Mouse (Mus musculus): ENCODE measurements around the gene Ldhc. TPM values are rescaled to one million over a fixed set of nuclear protein-coding genes. Genes with fewer than 3 reads are reported as not detected.
A peak's percentile ranks its signal among the peaks of the same experiment; 100 is the strongest.
"Not testable (repeated sequence)": the region's sequence is repeated elsewhere in the genome, so short reads cannot be mapped to it uniquely, and the experiment has no call there.

Gene Ldhc
- polyA plus RNA-seq, 1 experiment from 2014 or later: not detected

DNA sequence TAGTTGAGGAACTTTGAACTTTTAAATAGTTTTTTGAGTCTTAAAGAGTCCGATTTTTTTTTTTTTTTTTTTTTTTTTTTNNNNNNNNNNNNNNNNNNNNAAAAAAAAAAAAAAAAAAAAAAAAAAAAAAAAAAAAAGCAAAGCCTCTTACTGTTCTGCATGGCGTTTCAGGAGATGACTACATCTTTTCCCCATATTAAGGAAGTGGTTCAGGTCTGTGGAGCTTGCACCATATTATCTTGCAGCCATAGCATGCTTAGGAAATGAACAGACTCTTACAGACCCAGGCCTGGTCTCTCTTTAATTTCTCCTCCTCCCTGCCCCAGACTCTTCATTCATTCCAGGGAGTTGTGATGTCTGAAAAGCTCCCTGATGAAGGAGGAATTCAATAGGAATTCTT is 20.0 kb downstream of the Ldhc start:
- ATAC-seq (ENCODE audit: insufficient number of reproducible peaks, insufficient read depth, low FRiP score, low read depth): no peak
- H3K27ac ChIP-seq (replicated peaks in 1 of 2; ENCODE audit: control insufficient read depth in 1 of 2, insufficient read depth in 1 of 2, low read depth in 2 of 2, low read length in 2 of 2): no peak overlapping the region
- H3K4me2 ChIP-seq (ENCODE audit: low read length): no peak overlapping the region
- H3K36me3 ChIP-seq (ENCODE audit: control insufficient read depth, insufficient read depth, low read length): peaks cover 13% of the 10 kb centered on the region
- H3K4me1 ChIP-seq (ENCODE audit: control insufficient read depth in 2 of 2, insufficient read depth in 2 of 2, low read length in 2 of 2): no peaks in the 10 kb centered on the region
- H3K4me3 ChIP-seq (ENCODE audit: control insufficient read depth in 1 of 2, insufficient read depth in 1 of 2, low read depth in 1 of 2, low read length in 2 of 2): no peak overlapping the region
- no peaks in the 10 kb centered on the region for H3K9me3 ChIP-seq (ENCODE audit: control insufficient read depth, low read length)
- no peak overlapping the region for H3K9ac ChIP-seq (ENCODE audit: low read length)
- no peaks in the 10 kb centered on the region for H3K27me3 ChIP-seq (ENCODE audit: control insufficient read depth, insufficient read depth, low read length)
- WGBS: 80% methylated on average over 2 of the region's 2 CpGs

DNA sequence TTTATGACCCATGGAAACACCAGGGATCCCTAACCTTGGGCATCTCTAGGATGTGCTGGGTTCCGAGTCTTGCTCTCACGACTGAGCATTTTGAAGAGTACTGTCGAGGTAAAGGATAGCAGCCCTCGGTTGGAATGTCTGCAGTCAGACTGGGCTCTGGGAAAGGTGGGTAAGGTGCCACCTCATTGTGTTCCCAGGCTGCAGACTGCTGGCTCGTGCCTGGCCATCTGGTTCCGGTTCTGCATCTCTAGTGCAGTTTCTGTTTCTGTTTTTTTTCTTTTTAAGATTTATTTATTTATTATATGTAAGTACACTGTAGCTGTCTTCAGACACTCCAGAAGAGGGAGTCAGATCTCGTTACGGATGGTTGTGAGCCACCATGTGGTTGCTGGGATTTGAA is 20.9 kb downstream of the Ldhc start:
- WGBS: 81% methylated on average over 6 of the region's 8 CpGs
- not testable (repeated sequence) for H3K27me3 ChIP-seq (ENCODE audit: control insufficient read depth, insufficient read depth, low read length); H3K9ac ChIP-seq (ENCODE audit: low read length); ATAC-seq (ENCODE audit: insufficient number of reproducible peaks, insufficient read depth, low FRiP score, low read depth); H3K4me3 ChIP-seq (ENCODE audit: control insufficient read depth in 1 of 2, insufficient read depth in 1 of 2, low read depth in 1 of 2, low read length in 2 of 2); H3K9me3 ChIP-seq (ENCODE audit: control insufficient read depth, low read length); H3K27ac ChIP-seq (replicated peaks in 1 of 2; ENCODE audit: control insufficient read depth in 1 of 2, insufficient read depth in 1 of 2, low read depth in 2 of 2, low read length in 2 of 2); H3K4me1 ChIP-seq (ENCODE audit: control insufficient read depth in 2 of 2, insufficient read depth in 2 of 2, low read length in 2 of 2); H3K4me2 ChIP-seq (ENCODE audit: low read length)
- peaks cover 22% of the 10 kb centered on the region for H3K36me3 ChIP-seq (ENCODE audit: control insufficient read depth, insufficient read depth, low read length)

DNA sequence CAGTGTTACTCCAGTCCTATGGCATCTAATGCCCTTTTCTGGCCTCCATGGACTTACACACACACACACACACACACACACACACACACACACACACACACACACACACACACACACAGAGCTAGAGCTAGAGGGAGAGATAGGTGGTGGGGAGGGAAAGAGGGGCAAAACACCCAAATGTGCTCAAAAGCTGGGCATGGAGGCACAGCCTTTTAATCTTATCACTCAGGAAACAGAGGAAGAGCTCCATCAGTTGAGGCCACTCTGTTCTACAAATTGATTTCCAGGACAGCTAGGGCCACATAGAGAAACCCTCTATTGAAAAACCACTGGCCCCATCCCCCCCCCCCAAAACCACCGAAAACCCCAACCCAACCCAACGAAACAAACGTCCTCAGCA is 22.3 kb downstream of the Ldhc start:
- H3K4me2 ChIP-seq (ENCODE audit: low read length): no peak overlapping the region
- H3K4me3 ChIP-seq (ENCODE audit: control insufficient read depth in 1 of 2, insufficient read depth in 1 of 2, low read depth in 1 of 2, low read length in 2 of 2): no peak overlapping the region
- H3K4me1 ChIP-seq (ENCODE audit: control insufficient read depth in 2 of 2, insufficient read depth in 2 of 2, low read length in 2 of 2): no peaks in the 10 kb centered on the region
- H3K9ac ChIP-seq (ENCODE audit: low read length): no peak overlapping the region
- no peaks in the 10 kb centered on the region for H3K9me3 ChIP-seq (ENCODE audit: control insufficient read depth, low read length)
- no peak for ATAC-seq (ENCODE audit: insufficient number of reproducible peaks, insufficient read depth, low FRiP score, low read depth)
- H3K27me3 ChIP-seq (ENCODE audit: control insufficient read depth, insufficient read depth, low read length): no peaks in the 10 kb centered on the region
- peaks cover 36% of the 10 kb centered on the region for H3K36me3 ChIP-seq (ENCODE audit: control insufficient read depth, insufficient read depth, low read length)
- 59% methylated on average over 3 of the region's 3 CpGs for WGBS
- H3K27ac ChIP-seq (replicated peaks in 1 of 2; ENCODE audit: control insufficient read depth in 1 of 2, insufficient read depth in 1 of 2, low read depth in 2 of 2, low read length in 2 of 2): no peak overlapping the region

DNA sequence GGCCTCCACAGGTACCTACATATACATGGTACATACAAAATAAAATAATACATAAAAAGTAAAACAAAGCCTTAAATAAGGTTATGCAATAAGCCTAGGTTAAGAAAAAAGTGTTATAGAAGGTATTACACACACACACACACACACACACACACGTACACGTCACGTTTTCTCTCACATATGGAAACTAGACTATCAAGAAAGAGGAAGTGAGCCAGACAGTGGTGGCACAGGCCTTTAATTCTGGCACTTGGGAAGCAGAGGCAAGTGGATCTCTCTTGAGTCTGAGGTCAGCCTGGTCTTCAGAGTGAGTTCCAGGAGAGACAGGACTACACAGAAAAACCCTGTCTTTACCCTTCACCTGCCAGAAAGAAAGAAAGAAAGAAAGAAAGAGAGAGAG is 34.5 kb downstream of the Ldhc start:
- Histone ChIP-seq H3K36me3 (ENCODE audit: control insufficient read depth, insufficient read depth, low read length) (peaks cover 94% of the 10 kb centered on the region), H3K9ac (ENCODE audit: low read length) (no peak overlapping the region), H3K27ac (replicated peaks in 1 of 2; ENCODE audit: control insufficient read depth in 1 of 2, insufficient read depth in 1 of 2, low read depth in 2 of 2, low read length in 2 of 2) (no peak overlapping the region), H3K4me2 (ENCODE audit: low read length) (no peak overlapping the region), H3K4me3 (ENCODE audit: control insufficient read depth in 1 of 2, insufficient read depth in 1 of 2, low read depth in 1 of 2, low read length in 2 of 2) (no peak overlapping the region), H3K27me3 (ENCODE audit: control insufficient read depth, insufficient read depth, low read length) (no peaks in the 10 kb centered on the region), H3K4me1 (ENCODE audit: control insufficient read depth in 2 of 2, insufficient read depth in 2 of 2, low read length in 2 of 2) (no peaks in the 10 kb centered on the region), H3K9me3 (ENCODE audit: control insufficient read depth, low read length) (no peaks in the 10 kb centered on the region)
- 79% methylated on average over 3 of the region's 3 CpGs for WGBS
- no peak for ATAC-seq (ENCODE audit: insufficient number of reproducible peaks, insufficient read depth, low FRiP score, low read depth)

DNA sequence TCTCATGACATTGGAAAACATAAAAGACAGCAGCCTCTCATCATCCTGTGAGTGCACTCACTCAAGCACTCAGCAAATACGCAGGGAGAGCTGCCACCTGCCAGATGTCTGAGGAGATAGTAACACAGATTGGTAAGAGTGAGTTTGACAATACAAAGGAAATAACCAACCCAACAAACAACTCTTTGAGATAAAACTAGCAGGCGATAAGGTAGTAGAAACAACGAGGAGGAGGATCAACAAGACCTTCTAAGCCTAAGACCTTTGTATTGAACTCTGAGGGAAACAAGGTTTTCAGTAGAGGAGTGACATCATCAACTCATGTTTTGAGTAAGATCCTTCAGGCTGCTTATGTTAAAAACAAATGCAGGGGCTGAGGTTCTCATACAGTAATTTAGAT is 38.3 kb downstream of the Ldhc start:
- WGBS: 79% methylated on average over 3 of the region's 3 CpGs
- no peak for ATAC-seq (ENCODE audit: insufficient number of reproducible peaks, insufficient read depth, low FRiP score, low read depth)

DNA sequence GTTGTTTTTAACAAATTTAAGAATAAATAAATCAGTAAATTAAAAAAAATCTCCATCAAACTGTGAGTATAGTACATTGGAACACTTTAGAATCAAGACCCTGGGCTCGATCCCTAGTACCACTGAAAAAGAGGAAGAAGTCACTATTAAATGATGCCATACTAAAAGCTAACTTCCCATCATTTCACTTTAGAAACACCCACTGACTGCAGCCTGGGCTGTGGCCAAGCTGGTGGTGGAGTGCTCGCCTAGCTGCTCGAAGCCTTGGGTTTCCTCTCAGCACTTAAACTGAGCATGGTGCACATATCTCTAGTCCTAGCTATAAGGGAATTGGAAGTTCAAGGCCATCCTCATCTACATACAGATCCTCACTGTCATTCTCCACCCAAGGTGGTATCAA is 50.2 kb downstream of the Ldhc start:
- H3K4me2 ChIP-seq (ENCODE audit: low read length): no peak overlapping the region
- H3K4me3 ChIP-seq (ENCODE audit: control insufficient read depth in 1 of 2, insufficient read depth in 1 of 2, low read depth in 1 of 2, low read length in 2 of 2): no peak overlapping the region
- peaks cover 84% of the 10 kb centered on the region for H3K36me3 ChIP-seq (ENCODE audit: control insufficient read depth, insufficient read depth, low read length)
- ATAC-seq (ENCODE audit: insufficient number of reproducible peaks, insufficient read depth, low FRiP score, low read depth): no peak
- no peaks in the 10 kb centered on the region for H3K9me3 ChIP-seq (ENCODE audit: control insufficient read depth, low read length)
- H3K27ac ChIP-seq (replicated peaks in 1 of 2; ENCODE audit: control insufficient read depth in 1 of 2, insufficient read depth in 1 of 2, low read depth in 2 of 2, low read length in 2 of 2): no peak overlapping the region
- H3K4me1 ChIP-seq (ENCODE audit: control insufficient read depth in 2 of 2, insufficient read depth in 2 of 2, low read length in 2 of 2): no peaks in the 10 kb centered on the region
- H3K27me3 ChIP-seq (ENCODE audit: control insufficient read depth, insufficient read depth, low read length): no peaks in the 10 kb centered on the region
- H3K9ac ChIP-seq (ENCODE audit: low read length): no peak overlapping the region
- 97% methylated on average over 3 of the region's 3 CpGs for WGBS

More for the DNA sequence above, 38.3 kb downstream of the Ldhc start:
- Histone ChIP-seq H3K4me1 (ENCODE audit: control insufficient read depth in 2 of 2, insufficient read depth in 2 of 2, low read length in 2 of 2) (no peaks in the 10 kb centered on the region; a peak in 1 of 4 replicates), H3K4me2 (ENCODE audit: low read length) (no peak overlapping the region), H3K9me3 (ENCODE audit: control insufficient read depth, low read length) (no peaks in the 10 kb centered on the region), H3K27me3 (ENCODE audit: control insufficient read depth, insufficient read depth, low read length) (no peaks in the 10 kb centered on the region), H3K36me3 (ENCODE audit: control insufficient read depth, insufficient read depth, low read length) (peaks cover 89% of the 10 kb centered on the region), H3K9ac (ENCODE audit: low read length) (no peak overlapping the region), H3K4me3 (ENCODE audit: control insufficient read depth in 1 of 2, insufficient read depth in 1 of 2, low read depth in 1 of 2, low read length in 2 of 2) (no peak overlapping the region), H3K27ac (replicated peaks in 1 of 2; ENCODE audit: control insufficient read depth in 1 of 2, insufficient read depth in 1 of 2, low read depth in 2 of 2, low read length in 2 of 2) (no peak overlapping the region)

DNA sequence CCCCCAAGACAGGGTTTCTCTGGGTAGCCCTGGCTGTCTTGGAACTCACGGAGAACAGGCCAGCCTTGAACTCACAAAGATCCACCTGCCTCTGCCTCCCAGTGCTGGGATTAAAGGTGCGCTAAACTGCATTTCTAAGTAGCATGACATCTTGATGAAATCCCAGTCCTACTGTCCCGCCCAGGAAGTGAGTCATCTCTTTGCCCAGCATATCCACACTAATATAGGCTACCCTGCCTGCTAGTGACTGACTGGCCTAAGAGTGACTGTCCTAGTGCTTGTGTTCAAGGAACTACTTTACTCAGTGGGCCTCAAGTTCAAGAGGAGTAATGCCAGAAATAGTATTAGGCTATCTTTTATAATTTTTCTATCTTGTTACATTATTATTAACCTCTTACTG is 55.4 kb downstream of the Ldhc start:
- Histone ChIP-seq H3K9ac (ENCODE audit: low read length) (no peak overlapping the region), H3K4me1 (ENCODE audit: control insufficient read depth in 2 of 2, insufficient read depth in 2 of 2, low read length in 2 of 2) (peaks cover 0 to 20% of the 10 kb centered on the region in 2 experiments; a peak in 2 of 4 replicates), H3K4me3 (ENCODE audit: control insufficient read depth in 1 of 2, insufficient read depth in 1 of 2, low read depth in 1 of 2, low read length in 2 of 2) (no peak overlapping the region), H3K4me2 (ENCODE audit: low read length) (no peak overlapping the region), H3K36me3 (ENCODE audit: control insufficient read depth, insufficient read depth, low read length) (peaks cover 34% of the 10 kb centered on the region), H3K9me3 (ENCODE audit: control insufficient read depth, low read length) (no peaks in the 10 kb centered on the region), H3K27ac (replicated peaks in 1 of 2; ENCODE audit: control insufficient read depth in 1 of 2, insufficient read depth in 1 of 2, low read depth in 2 of 2, low read length in 2 of 2) (no peak overlapping the region), H3K27me3 (ENCODE audit: control insufficient read depth, insufficient read depth, low read length) (no peaks in the 10 kb centered on the region)
- WGBS: 80% methylated on average over 3 of the region's 3 CpGs
- no peak for ATAC-seq (ENCODE audit: insufficient number of reproducible peaks, insufficient read depth, low FRiP score, low read depth)

DNA sequence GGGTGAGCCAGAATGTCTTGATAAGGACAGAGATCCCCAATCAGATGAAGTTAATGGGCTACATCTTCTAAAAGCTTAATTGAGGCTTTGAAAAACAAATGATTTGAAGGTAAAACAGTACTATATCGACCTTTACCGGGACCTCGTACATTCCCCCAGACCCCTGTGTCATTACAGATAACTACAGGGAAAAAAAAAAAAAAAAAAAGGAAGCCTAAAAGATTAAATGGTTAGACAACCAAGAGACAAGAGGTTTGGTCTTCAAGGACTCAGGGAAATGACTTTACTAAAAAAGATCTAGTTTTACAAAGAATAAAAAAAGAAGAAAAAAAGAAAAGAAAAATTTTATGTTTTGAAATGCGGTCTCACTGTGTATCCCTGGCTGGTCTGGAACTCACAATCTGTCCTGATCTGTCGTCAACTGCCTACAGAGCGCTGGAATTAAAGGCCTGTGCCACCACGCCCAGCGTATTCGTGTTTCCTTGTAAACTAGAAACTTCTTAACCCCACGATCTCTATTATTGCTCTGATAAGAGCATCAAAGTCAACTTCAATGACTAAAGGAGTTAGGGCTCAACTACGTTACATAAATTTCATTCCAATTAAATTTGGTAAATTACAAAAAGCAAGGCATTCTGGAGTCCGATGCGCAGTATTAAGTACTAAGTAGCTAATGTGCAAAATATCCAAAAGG is 57.8 kb downstream of the Ldhc start:
- Histone ChIP-seq H3K4me3 (ENCODE audit: control insufficient read depth in 1 of 2, insufficient read depth in 1 of 2, low read depth in 1 of 2, low read length in 2 of 2) (peak overlapping the region; percentile 69 to 96), H3K4me2 (ENCODE audit: low read length) (peak overlapping the region; percentile 80), H3K9me3 (ENCODE audit: control insufficient read depth, low read length) (no peaks in the 10 kb centered on the region), H3K9ac (ENCODE audit: low read length) (peak overlapping the region; percentile 82), H3K27ac (replicated peaks in 1 of 2; ENCODE audit: control insufficient read depth in 1 of 2, insufficient read depth in 1 of 2, low read depth in 2 of 2, low read length in 2 of 2) (peak overlapping the region in 1 of 2 experiments; percentile 92; a peak in 3 of 4 replicates), H3K27me3 (ENCODE audit: control insufficient read depth, insufficient read depth, low read length) (no peaks in the 10 kb centered on the region), H3K36me3 (ENCODE audit: control insufficient read depth, insufficient read depth, low read length) (peaks cover 11% of the 10 kb centered on the region), H3K4me1 (ENCODE audit: control insufficient read depth in 2 of 2, insufficient read depth in 2 of 2, low read length in 2 of 2) (peaks cover 0 to 20% of the 10 kb centered on the region in 2 experiments; a peak in 2 of 4 replicates)
- WGBS: 10% methylated on average over 13 of the region's 13 CpGs
- no peak for ATAC-seq (ENCODE audit: insufficient number of reproducible peaks, insufficient read depth, low FRiP score, low read depth)
